Mouse (Mus musculus) telencephalon, adult 2 months (tissue): ENCODE measurements around the gene Acpp.

Experiments used
- DNase-seq: peaks from one replicate; pipeline ENCODE4 v3.0.0-alpha.2; 2011; ENCODE audit warnings: low read depth, low spot score

Gene Acpp

DNA sequence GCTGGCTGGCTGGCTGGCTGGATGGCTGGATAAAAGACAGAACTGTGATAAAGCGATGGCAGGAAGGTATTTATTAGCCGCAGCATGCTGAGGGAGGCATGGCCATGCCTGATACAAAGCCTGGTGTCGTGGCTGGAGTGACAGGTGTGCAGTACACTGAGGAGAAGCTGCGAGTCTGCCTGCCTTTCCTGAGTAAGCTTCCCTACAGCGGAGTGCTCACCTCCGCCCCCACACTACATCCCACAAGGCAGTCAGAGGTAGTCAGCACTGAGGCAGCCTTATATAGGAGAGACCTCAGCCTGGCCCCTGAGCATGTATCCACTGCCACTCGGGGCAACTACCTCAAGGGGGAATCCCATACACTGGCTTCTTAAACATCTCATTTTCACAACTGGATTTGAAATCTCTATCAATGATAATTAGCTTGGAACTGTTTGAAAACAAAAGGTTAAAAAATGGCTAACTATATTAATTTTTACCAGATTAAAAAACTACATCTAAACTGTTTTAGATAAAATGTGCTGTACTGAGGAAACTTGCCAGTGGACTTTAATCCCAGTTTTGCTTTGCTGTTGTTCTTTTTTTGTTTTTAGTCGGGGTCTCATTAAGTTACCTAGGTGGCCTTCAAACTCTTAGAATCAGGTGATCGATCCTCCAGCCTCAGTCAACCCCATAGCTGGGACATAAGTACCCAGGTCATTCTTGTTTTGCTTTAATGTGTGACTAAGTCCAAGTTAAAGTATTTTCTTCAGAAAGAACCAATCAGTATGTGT, 83.0 kb downstream of the Acpp start:
- no peak for DNase-seq

DNA sequence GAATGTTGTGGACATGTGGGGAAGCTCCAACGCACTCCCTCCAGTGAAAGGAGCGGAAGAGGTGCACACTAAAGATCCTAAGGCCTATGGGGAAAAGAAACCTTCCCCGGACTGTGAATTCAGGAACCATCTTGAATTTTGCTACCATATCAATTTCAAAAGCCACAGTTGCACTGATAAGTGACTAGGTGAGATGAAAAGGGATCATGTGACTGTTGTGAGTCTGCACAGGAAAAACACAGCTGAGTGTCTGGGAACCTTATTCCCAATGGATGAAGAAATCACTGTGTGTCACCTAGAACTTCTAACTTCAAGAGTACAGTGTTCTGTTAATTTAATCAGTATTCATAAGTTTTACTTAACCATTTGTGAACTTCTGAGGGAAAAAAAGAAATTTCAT, 84.9 kb downstream of the Acpp start:
- DNase-seq = no peak

DNA sequence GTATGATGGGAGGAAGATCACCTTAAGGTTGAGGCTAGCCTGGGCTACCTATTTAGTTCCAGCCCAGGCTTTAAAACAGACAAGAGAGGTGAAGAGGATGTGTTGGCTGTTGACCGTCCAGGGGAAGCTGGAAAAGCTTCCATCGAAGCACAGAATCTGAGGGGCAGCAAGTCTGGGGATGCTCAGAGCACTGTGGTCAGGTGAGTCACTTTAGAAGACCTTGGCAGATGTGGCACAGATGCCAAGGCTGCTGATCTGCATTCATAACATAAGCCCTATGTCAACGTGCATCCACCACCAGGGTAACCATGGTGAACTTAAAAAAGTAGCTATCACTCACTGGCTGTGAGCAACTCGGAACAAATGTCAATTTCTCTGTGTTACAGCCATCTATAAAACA, 85.9 kb downstream of the Acpp start:
- no peak for DNase-seq

DNA sequence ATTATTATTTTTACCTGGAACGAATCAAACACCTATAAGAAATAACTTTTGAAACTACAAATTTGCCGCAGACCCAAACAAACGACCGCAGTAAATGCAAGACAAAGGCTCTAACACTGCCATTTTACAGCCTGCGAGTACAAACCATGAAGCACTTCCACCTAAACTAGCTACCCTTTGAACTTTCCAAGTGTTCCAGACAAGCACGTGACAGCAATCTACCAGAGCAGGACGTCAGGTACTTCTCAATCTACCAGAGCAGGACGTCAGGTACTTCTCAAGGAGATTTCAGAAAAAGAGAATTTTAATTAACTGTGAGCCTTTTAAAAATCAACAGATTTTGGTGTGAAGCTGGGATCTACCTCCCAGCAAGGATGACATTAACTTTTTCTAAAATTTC, 86.4 kb downstream of the Acpp start:
- DNase-seq = no peak

DNA sequence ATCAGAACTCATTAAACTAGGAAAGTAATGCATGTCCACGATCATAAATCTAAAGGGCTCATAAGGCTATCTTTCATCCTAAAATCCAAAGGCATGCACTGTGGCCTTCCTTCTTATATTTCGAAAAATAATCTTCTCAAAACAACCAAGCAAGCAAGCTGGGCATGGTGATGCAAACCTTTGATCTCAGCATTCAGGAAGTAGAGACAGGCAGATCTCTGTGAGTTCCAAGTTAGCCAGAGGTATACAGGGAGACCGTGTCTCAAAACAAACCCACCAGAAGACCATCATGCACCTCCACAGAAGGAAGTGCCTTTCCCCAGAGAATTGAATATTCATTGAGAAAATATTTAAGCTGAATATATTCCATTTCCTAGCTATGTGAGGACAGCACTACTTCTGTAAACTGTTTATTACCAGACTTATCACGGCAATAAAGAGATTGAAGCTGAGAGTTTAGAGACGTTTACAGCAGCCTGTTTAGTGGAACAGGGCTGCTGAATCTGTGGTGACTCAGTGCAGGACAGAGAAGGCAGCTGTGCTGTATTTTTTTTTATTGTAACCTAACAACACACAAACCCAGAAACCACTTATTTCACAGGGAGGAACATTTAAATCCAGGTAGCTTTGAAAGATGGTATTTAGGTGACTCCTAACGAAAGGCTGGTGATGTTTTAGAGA, 90.1 kb downstream of the Acpp start:
- DNase-seq = no peak

DNA sequence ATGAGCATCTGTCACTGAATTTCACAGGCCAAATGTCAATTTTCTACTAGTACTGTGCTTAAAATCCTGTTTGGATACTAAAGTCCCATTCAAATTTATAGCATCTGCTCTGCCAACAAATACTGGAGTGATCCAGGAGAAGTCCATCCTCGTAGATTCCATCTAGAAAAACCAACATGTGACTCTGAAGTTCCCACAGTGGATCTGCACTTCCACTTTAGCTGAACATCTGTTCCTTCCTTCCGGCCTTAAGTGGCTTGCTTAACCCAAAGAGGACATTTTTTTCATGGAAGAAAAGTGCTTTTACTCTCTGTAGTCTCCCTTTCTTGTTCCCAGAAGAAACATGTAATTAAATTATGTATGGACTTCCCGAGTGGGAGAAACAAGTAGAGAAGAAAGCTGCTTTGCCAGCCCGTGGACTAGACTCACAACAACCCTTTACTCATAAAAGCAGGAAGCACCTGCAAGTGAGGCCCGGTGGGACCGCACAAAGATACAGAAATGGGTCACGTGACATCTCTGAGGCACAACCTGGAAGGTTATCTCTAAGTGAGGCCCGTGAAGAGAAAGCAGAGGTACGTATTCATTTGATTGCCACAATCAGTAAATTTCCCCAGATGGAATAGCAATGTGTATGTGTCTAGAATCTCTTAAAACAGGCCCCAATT, 93.6 kb downstream of the Acpp start:
- no peak for DNase-seq

DNA sequence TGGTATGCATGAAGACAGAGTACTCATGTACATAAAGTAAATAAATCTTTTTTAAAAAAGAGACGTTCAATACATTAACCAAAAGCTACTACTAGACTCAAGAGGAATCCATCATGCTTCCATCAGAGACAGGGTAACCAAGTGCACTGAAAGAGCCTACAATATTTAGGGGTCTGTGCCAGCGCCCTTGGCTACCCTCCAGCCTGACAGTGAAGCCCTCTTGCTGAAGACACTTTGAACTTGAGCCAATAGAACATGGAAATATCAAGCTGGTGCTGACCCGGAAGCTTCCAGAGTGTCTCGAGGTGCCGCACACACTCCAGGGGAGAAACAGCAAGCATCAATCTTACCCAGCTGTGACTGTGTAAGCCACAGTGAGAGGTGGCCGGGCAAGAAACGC, 97.4 kb downstream of the Acpp start:
- no peak for DNase-seq

DNA sequence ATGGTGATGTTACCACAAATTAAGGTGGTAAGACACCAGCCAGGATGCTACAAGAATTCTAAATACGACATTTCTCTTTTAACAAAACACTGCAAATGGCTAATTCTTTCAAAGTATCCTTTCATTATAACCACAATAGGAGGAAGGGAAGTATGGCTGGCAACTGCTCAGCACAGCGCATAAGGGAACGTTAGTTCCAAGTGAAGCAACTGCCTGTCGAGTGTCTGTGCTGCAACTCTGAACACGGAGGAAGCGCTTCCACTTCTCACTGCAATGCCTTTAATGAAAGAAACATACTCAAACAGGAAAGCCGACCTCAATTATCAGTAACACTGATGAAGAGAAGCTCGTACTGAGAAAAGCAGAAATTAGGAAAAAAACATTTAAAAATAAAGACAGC, 98.5 kb downstream of the Acpp start:
- no peak for DNase-seq
